ENCODE assay signal across 8 mouse cellular contexts in the genomic region with DNA sequence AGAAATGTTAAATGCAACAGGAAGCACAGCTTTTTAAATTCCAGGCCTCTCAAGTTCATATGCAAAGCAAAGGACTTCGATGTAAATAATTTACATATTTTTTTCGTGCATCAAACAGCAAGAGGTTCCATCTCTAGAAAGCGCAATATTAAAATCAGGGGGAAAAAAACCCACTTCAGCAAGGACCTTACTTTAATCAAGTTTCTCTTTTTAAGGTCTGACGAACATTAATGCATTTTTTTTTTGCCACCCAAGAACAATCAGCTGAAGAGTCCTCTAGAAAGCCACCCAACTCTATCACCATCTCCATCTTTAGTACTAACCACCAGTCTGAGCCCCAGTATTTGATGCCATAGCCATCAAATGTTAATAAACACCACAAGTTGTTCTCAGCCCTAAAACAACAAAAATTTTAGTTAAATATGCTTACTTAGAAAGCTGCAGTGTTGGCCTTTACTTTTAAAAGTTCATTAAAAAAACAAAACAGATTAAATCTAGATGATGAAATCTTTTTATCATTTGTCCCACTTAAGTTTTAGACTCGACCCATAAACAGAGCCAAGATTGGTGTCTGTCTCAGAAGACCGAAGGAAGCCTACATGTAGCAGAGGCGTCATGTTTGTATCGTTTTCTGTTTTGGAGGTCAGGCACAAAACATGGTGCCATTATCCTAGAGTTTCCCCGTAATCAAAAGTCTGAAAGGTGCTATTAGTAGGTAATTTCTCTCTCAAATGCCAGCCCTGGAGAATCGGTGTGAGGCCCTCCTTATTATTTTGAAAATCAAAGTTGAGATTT. TPM values are rescaled to one million over a fixed set of nuclear protein-coding genes. Genes with fewer than 3 reads are reported as not detected.
A peak's percentile ranks its signal among the peaks of the same experiment; 100 is the strongest.
DNase-seq lines count a peak whose midpoint lies in the region; ATAC-seq and TF ChIP-seq lines count a peak whose summit lies in the region.

No protein-coding gene starts in this region.

- H3K4me2 ChIP-seq in limb, embryonic 14.5 days (replicated peaks; ENCODE audit: low read depth, low read length, severe bottlenecking), result peak overlapping the region; percentile 75
- peak overlapping the region; percentile 85 for H3K4me2 ChIP-seq in stomach, embryonic 15.5 days

- intact Hi-C loops in gastrocnemius, postnatal 36 days (cut with DNase I), result no loop called here

- no peak for TF ChIP-seq POLR2A in testis, adult 2 months (IDR thresholded peaks at IDR 0.05; ENCODE audit: control insufficient read depth, low read depth, low read length)
- no peak for TF ChIP-seq POLR2A in limb, embryonic 14.5 days (IDR thresholded peaks at IDR 0.05; ENCODE audit: borderline replicate concordance, extremely low read depth, insufficient read depth, insufficient read length)

- peak; percentile 20 for DNase-seq in gastrocnemius, adult 18-20 months (ENCODE audit: low spot score)
- no peak for DNase-seq in gastrocnemius, postnatal 36 days
- DNase-seq in testis, postnatal 14 days (ENCODE audit: low spot score), result no peak
- no peak for DNase-seq in limb, embryonic 14.5 days (ENCODE audit: low spot score)
- DNase-seq in frontal cortex, postnatal 10 days (ENCODE audit: low spot score in 2 of 2), result no peak
- no peak for DNase-seq in spleen, postnatal 14 days (ENCODE audit: low spot score in 2 of 2)

- no peaks in the 10 kb centered on the region for H3K36me3 ChIP-seq in testis, adult 2 months (ENCODE audit: control insufficient read depth, insufficient read depth, low read length)
- H3K36me3 ChIP-seq in limb, embryonic 14.5 days (ENCODE audit: control insufficient read depth, insufficient read depth, low read length), result no peaks in the 10 kb centered on the region
- H3K36me3 ChIP-seq in stomach, embryonic 15.5 days, result no peaks in the 10 kb centered on the region

- peaks cover 4% of the 10 kb centered on the region; the same call in 1 of the 2 replicates for H3K4me1 ChIP-seq in testis, adult 2 months (ENCODE audit: control insufficient read depth, insufficient read depth, low read length)
- H3K4me1 ChIP-seq in limb, embryonic 14.5 days (ENCODE audit: control insufficient read depth, insufficient read depth, low read length), result peaks cover 18% of the 10 kb centered on the region
- peaks cover 11% of the 10 kb centered on the region for H3K4me1 ChIP-seq in stomach, embryonic 15.5 days

- 38% methylated on average over 10 of the region's 10 CpGs for WGBS in limb, embryonic 14.5 days
- WGBS in stomach, embryonic 15.5 days, result 29% methylated on average over 10 of the region's 10 CpGs

- peak overlapping the region; percentile 99 for H3K9ac ChIP-seq in limb, embryonic 14.5 days (ENCODE audit: low read depth, low read length, severe bottlenecking)
- H3K9ac ChIP-seq in stomach, embryonic 15.5 days, result peak overlapping the region; percentile 94

- H3K9me3 ChIP-seq in limb, embryonic 14.5 days (ENCODE audit: control insufficient read depth, low read length), result no peaks in the 10 kb centered on the region
- H3K9me3 ChIP-seq in stomach, embryonic 15.5 days, result no peaks in the 10 kb centered on the region

- no peak overlapping the region for H3K27ac ChIP-seq in testis, adult 2 months (ENCODE audit: control insufficient read depth, insufficient read depth, low read depth, low read length)
- H3K27ac ChIP-seq in limb, embryonic 14.5 days (replicated peaks; ENCODE audit: low read depth, low read length), result peak overlapping the region; percentile 92; the same call in 1 of the 2 replicates
- peak overlapping the region; percentile 94 for H3K27ac ChIP-seq in stomach, embryonic 15.5 days

- no peak for TF ChIP-seq CTCF in testis, adult 2 months (IDR thresholded peaks at IDR 0.05; ENCODE audit: control insufficient read depth, insufficient read depth, insufficient replicate concordance, low read depth, low read length)

- no peak for ATAC-seq in limb, embryonic 14.5 days (ENCODE audit: low FRiP score, low read depth)
- no peak for ATAC-seq in stomach, embryonic 15.5 days (ENCODE audit: insufficient read depth, low FRiP score, low read depth)

- no peaks in the 10 kb centered on the region; the same call in 1 of the 2 replicates for H3K27me3 ChIP-seq in testis, adult 2 months (ENCODE audit: control insufficient read depth, insufficient read depth, low read length)
- H3K27me3 ChIP-seq in limb, embryonic 14.5 days (ENCODE audit: control insufficient read depth, insufficient read depth, low read length), result no peaks in the 10 kb centered on the region
- no peaks in the 10 kb centered on the region for H3K27me3 ChIP-seq in stomach, embryonic 15.5 days (replicated peaks)

- H3K4me3 ChIP-seq in testis, adult 2 months (ENCODE audit: control insufficient read depth, low read depth, low read length), result peak overlapping the region; percentile 83; the same call in 1 of the 2 replicates
- H3K4me3 ChIP-seq in limb, embryonic 14.5 days (replicated peaks; ENCODE audit: low read length), result peak overlapping the region; percentile 83
- peak overlapping the region; percentile 83 for H3K4me3 ChIP-seq in stomach, embryonic 15.5 days (replicated peaks)

RNA-seq across cellular contexts. Expression of a gene that starts 1.4 kb away (rescaled TPM):
- 10 to 100 TPM; 17.1 to 18.7 TPM for total RNA-seq in gastrocnemius, adult 18-20 months (2021)
- total RNA-seq in gastrocnemius, postnatal 36 days (2021), result 10 to 100 TPM; 17.0 to 17.9 TPM
- polyA plus RNA-seq in testis, adult 2 months (2012; rRNA removed), result 13.4 and 14.8 TPM in 2 replicates
- polyA plus RNA-seq in limb, embryonic 14.5 days (2012; rRNA removed), result 55.4 and 61.7 TPM in 2 replicates
- polyA plus RNA-seq in limb, embryonic 14.5 days (2014; fragmentation: Nextera tagmentation; extraction: Ambion mirVana), result 26.9 and 32.7 TPM in 2 replicates
- polyA plus RNA-seq in stomach, embryonic 15.5 days (2015; fragmentation: Nextera tagmentation; extraction: Ambion mirVana), result 24.5 and 25.9 TPM in 2 replicates
